Mouse (Mus musculus) frontal cortex, postnatal 25 days (tissue): ENCODE measurements around the gene Serpina6.
"Not testable (repeated sequence)": the region's sequence is repeated elsewhere in the genome, so short reads cannot be mapped to it uniquely, and the experiment has no call there.

Experiments used
- DNase-seq, 2 experiments: peaks; one replicate each; pipeline ENCODE4 v3.0.0; 2022; ENCODE audit warnings: low spot score in 2 of 2

Serpina6 gene

DNA sequence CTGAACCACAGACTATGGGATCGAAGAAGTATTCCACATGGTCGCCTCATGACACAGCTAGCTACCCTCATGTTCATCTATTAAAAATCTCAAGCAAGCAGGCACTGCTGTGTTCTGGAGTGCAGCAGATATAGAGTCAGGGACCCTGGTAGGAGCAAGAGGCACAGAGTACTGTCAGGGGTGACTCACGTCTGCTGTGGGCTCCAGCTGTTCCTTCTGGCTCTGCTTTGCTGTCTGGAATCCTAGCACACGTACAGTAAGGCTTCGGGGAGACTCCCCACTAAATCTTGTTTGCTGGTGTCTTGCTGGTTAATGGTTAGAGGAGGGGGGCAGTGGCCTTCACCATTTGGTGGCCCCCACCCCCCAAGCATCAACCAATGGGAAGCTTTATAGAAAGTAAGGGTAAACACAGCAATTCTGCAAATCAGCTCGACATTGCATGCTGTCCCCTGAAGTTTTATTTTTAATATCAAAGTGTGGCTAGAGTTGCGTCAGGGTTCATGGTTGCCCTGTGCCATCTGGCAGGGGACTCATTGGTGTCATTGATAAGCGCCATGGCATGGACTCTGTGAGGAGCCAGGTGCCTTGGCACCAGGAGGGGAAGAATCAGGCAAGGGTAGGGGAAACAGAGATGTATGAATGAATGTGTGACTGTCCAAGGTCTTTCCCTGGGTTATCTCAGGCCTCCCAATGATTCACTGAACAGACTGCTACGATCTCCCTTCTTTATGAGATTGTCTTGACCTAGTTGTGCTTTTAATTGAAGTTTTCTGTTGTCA lies at the start of gene Serpina6:
Gene Serpina6, minus strand, starts transcription at position 365 of the 779 bp plus-strand sequence.
- DNase-seq = no peak

DNA sequence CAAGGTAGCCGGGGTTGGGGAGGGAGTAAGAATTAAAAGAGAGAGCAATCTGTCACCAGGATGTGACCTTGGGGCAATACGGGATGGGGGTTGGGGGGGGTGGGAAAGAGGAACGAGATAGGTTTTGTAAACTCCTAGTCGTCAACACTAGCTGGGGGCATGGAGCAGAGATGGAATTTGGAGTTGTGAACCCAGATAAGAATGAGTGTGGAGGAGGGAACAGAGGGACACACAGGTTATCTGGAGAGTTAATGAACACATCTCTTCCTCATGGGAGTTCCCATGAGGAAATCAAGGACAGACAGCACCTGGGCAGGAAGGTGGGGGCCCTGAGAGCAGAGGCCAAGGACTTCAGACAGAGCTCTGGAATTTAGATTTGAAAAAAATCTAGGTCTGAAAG lies 49.1 kb upstream of the Serpina6 start:
- DNase-seq = no peak

DNA sequence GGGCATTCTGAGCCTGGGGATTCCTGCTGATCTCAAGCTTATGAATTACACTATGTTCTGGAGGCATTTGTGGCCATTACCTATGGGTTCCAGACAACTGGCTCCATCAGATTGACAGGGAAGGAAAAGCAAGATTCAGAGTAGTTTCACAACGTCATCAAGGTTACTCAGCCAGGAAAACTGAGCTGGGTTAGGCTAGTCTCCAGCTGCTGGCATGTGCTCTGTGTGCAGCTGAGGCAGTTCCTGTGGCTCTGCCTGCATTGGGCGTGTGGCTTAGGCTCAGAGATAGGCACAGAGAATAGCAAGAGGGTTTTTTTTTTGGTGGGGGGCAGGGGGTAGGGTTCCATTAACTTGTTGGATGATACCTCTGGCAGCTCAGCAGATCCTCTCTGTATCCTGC lies 48.5 kb upstream of the Serpina6 start:
- no peak for DNase-seq

DNA sequence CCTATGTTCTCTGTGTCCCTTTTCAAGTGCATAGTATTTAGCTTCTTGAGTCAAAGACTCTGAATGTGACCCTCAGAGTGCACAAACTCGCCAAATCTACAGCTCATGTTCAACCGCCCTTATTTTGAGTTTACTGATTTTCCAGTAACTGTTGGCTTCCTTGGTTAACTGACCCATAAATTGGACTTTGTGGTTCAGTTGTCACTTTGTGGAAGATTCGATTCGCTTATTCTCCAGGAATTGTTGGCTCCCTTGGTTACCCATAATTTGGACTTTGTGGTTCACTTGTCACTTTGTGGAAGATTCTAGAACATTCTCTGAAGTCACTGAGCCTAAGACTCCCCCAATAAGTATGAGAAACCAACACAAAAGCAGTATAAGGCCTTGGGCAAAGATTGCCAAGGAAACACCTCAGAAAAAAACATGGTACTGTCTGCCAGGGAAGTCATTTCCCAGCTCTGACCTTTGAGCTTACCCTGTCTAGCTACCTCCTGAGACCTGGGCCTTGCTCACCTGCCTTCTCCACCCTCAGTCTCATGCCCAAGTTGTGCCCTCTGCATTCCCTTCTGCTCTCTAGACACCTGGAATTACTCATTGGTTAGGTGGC lies 43.2 kb upstream of the Serpina6 start:
- no peak for DNase-seq

DNA sequence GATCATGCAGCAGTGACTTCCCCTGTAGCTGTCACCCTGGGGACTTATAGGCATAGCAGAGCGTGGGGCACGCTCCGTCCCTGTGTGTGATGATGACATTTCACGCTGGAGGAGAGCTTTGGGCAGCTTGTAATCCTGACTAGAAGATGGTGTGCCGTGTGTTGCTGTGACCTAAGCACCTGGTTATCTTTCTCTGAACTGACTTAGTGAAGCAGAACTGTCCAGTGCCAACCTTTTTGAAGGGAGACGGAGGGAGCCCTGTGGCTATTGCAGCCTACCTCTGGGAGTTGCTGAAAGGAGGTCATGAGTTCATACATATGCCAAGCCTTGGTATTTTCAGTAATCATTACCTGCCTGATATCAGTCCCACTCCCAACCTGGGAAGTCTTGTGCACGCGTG lies 38.4 kb upstream of the Serpina6 start, which contains the start of gene Serpina1f:
Gene Serpina1f, minus strand, starts transcription at position 101 of the 400 bp plus-strand sequence.
- no peak for DNase-seq

DNA sequence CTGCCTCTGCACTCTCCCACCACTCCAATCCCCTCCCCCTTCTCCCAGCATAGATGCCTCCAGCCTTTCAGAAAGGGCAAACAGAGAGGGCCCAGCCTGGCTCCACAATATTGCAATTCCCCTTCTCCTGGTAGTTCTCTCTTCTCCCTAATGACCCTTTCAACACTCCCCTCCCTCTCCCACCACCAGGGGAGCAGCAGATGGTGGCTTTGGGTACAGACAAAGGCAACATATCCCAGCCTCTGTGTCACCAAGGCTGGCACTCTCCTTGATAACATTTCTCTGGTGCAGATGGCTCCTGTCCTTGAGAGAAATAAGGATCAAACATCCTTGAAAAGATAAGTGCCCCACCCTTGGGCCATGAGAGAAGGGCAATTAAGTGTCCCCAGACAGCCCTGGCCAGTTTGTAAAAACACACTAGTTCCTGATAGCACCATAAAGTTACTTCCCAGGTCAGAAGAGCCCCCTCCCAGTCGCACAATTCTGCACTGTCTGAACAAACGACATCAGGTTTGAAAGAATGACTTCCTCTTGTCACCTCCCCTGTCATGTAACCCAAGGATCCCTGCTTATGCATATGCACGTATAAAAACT lies 31.3 kb upstream of the Serpina6 start:
- no peak for DNase-seq

DNA sequence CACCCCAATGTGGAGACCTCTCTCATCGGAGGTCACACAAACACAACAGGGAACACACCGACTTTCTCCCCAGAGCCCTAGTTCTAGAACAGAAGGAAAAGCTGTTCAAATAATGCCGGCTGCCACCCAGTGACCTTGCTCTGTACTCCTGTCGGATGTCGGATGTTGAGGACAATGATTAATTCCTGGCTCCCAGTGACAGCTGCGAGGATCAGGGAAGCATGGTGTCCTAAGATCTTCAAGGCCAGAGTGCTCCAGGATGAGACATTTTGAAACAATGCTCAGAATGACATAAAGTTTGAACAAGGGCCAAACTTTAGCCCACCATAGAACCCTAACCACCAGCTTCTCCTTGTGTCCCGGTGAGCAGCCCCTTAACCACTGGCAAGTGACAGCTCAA lies 30.0 kb upstream of the Serpina6 start:
- no peak for DNase-seq

DNA sequence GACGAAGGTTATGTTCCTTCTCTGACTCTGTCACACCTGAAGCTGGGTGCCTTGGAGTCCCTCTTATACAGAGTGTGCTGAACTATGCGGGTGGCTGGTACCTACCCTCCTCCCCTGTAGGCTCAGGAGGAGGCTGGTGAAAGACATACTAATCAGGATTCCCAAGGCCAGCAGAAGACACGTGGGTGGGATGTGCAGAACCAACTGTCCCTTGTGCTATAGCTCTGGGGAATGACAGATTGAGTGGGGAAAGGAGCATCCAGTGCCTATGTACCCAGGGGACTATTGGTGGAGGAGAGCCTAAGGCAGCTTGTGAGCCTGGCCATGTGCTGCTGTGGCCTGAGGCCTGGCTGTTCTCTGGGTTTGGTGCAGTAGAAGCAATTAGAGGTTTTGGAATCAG lies 29.0 kb upstream of the Serpina6 start:
- DNase-seq = no peak

DNA sequence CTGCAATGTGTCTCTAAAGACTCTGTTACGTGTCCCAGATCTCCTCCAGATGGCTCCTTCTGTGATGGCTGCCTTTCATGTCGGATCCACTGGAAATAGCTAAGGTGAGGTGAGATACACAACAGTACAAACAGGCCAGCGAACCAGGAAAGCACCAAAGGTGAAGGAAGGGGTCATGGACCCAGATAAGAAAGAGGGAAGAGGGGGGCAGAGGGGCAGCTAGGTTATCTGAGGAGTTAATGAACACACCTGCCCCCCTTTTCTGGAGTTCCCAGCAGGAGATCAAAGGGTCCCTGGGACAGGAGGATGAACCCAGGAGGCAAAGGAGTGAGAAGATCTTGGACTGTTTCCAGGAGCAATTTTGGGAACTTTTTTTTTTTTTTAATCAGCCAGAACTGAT lies 28.4 kb upstream of the Serpina6 start:
- no peak for DNase-seq

DNA sequence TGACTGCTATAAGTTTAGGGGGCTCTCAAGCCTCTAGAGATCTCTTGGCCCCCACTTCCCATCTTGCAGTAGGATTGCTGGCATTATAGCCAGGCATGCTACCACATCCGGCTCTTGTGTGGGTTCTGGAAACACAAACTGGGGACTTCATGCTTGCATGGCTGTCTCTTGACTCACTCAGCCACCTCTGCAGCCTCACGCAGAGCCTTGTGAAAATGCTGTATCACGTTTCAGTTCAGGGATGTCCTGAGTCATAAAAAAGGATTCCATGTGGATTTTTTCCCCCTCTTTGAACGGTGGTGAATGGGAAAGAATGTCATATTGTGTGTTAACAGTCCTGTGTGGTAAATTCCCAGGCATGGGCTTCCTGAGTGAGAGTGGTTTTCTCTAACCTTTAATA lies 26.8 kb upstream of the Serpina6 start:
- DNase-seq = no peak

DNA sequence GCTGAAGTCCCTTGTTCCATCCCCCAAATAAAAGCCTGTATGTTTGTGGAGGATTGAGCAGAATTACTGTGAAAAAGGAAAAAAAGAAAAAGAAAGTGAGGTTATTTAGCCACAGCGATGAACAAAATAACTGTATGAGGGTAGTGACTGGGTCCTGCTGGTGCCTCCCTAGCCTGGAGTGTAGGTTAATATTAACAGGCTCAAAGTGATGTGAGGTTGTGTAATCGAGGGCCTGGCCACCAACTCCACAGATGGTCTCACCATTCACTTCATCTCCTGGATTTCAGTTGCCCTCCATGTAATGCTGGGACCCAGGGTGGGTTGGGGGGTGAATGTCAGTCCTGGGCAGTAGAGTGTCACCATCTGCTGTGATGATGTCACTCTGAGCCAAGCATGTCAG lies 24.7 kb upstream of the Serpina6 start:
- no peak for DNase-seq

DNA sequence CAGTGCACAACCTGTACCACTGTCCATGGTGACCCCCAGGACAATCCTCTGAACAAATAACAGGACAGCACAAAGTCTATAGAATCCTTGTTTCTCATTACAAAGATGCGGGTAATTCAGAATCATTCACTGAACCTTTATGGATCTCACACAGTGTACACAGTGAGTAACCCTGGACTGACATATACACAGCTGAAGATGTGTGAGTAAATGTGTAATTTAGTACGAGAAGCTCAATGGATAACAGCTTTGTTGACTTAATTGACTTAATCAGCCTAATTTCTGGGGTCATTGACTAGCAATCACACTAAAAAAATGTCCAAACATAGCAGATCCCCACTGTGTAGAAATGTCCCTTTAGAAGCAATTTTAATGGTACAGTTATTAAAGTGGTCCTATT lies 24.2 kb upstream of the Serpina6 start:
- no peak for DNase-seq

DNA sequence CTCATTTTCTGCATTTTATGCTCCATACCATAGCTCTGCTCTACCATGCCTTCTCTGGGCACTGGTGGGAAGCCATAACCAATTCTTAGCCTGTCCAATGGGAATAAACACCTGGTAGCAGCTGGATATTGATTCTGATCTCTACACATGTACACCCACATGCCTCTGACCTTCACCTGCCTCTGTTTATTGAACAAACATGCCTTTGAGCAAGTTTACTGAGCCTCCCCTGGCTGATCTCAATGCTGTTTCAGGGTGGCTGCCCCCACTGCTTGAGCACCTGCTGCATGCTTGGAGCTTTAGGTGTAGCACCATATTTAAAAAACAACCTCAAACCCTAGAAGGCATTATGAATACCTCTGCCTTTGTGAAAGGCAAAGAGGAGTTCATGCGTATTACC lies 22.8 kb upstream of the Serpina6 start:
- DNase-seq = not testable (repeated sequence)

DNA sequence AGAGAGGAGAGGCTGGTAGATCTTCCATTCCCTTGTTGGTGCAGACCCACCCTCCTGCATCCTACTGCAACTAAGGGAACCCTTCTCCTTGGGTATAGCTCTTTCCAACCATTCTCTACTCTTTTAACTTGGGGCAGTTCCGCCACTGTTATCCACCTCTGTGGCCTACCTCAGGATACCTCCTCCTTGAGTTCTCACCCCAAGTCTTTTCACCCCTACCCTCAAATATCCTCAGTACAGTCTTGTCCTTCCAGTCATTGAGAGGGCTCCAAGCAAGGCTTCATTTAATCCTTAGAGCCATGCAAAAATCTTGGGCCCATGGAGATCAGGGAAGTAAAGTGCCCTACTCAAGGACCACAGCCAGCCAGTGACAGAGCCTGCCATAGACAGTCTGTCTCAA lies 19.0 kb upstream of the Serpina6 start, which contains the start of gene Serpina16:
Gene Serpina16, minus strand, starts transcription at position 101 of the 400 bp plus-strand sequence.
- no peak for DNase-seq

DNA sequence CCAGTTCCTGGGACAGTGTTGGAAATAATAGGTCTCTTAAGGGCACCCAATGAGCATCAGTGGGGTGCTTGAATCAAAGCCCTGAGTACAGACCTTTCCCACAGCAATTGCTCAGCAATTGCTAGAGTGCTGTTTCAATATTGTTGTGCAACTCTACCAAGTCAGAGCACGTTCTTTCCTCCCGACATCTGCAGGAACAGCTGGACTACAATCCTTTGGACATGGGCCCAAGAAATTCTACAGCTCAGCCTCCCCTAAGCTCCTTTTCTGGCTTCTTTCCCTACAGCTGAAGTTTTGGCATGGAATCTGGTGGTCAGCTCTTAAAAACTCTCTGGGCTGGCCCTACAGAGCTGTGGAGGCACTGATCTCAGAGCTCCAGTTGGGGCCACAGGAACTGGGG lies 16.2 kb upstream of the Serpina6 start:
- no peak for DNase-seq

DNA sequence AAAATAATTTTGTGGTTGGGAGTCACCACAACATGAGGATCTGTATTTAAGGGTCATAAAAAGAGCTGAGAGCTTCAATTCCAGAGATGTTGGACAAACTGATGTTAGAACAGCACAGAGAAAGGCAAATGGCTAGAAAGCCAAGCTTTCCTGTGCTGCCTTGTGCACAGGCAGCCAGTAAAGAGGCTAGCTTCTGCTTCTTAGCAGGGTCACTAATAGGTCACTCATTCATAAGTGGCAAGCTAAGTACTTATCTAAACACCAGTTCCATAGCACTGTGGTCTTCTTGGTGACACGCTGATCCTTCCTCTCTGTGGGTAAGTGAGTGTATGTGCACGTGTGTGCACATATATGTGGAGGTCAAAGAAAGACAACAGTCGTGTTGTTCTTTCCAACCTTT lies 14.5 kb upstream of the Serpina6 start:
- DNase-seq = no peak

DNA sequence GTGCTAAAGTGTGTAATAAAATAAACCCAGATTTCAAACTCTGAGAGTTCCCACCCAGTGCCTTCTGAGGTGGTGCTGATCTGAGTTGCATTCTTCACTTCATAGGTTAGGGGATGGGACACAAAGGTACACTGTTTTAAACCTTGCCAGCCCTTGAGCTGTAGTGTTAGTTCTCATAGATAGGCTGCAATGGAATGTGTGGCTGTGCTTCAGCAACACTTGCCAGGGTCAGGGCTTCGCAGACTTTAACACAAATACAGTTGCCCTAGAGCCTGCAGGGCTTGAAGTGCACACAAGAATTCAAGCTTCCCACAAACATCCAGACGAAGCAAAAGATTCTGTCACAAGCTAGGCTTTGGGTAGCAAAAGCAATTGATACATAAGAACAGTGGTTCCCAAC lies 14.0 kb upstream of the Serpina6 start:
- DNase-seq = no peak

DNA sequence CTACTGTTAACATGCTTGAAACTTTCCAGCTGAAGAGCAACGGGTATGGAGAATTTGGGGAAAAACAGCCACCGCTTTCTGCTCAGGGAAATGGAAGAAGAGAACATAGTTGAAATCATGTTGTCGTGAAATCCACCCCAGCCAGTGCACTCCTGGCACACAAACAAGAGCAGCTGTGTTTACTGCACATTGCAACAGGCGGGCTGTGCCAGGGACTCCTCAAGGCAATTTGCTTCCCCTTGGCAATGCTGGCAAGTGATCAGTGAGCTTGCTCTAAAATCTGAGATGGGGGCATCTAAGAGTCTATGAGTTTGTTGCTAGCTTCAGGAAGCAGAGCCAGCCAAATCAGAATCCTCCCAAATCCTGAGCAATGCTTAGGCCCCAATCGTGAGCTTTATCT lies 13.3 kb upstream of the Serpina6 start:
- DNase-seq = peak in 1 of 2 experiments; percentile 6

DNA sequence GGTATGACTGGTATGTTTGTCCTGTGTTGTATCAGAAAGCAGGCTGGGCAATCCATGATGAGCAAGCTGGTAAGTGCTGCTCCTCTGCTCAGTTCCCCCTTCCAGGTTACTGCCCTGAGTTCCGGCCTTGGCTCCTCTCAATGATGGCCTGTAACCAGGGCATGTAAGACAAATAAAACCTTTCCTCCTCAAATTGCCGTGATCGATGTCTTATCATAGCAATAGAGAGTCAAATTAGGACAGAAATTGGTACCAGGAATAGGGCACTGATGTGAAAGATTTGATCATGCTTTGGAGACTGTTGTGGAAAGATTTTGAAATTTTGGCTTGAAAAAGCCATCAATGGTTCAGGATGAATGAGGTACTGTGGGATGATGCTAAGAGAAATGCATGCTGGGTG lies 8.3 kb upstream of the Serpina6 start:
- no peak for DNase-seq

DNA sequence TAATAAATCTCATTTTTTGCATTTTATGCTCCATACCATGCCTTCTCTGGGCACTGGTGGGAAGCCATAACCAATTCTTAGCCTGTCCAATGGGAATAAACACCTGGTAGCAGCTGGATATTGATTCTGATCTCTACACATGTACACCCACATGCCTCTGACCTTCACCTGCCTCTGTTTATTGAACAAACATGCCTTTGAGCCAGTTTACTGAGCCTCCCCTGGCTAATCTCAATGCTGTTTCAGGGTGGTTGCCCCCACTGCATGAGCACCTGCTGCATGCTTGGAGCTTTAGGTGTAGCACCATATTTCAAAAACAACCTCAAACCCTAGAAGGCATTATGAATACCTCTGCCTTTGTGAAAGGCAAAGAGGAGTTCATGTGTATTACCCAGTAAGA lies 5.0 kb upstream of the Serpina6 start:
- DNase-seq = not testable (repeated sequence)

DNA sequence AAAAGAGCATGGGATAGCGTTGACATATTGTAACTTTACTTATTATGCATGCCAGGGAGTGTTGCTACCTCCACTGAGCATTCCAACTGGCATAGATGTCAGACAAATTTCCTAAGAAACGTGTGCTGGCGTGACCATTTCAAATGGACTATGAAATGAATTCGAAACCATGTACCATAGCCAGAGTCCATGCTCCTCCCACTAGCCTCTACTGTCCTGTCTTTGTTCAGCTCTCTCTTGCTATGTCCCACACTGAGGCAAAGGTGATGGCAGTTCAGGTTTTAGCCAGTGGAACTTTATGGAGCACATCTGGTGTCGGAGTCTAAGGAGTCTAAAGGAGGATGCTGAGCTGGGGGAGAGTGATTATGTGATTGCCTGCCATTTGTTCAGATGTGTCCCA lies 3.1 kb upstream of the Serpina6 start:
- DNase-seq = no peak

DNA sequence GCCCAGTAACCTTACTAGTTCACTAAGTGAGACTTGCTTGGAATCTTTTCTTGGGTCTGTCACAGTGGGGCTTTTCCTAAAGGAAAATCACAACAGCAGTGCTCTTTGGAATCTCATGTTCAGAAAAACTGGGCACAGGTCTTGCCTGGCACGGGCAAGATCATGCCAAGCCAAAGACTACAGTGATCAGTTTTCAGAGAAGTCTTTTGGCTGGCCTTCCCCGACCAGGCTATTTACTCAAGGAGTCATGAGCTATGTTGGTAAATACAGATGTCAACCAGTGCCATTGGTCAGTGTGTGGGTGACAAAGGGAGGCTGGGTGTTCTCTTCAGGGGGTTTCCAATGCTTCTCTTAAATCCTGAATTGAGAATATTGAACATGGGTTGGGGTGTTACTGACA lies 2.2 kb upstream of the Serpina6 start:
- DNase-seq = no peak

DNA sequence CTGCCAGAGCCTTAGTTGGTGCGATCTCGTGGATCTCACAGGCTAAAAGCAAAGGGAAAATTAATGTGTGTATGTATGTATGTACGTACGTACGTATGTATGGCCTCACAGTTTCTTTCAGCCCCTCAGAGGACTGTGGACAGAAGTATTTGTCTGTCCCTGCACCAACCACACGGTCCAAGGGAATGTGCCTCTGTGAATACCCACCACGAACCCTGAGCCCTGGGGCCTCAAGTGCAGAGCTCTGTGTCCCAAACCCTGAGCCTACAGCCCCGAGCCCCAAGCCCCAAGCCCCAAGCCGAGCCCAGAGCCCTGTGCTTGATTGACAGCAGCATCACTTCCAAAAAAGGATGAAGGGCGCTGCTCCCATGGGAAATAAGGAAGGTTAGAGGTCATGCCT lies 979 bp upstream of the Serpina6 start:
- no peak for DNase-seq
